Mouse (Mus musculus) heart, postnatal 0 days (tissue): ENCODE data around the gene Jph4.

Source experiments
- CTCF ChIP-seq: IDR thresholded peaks from 2 replicates; pipeline ENCODE4 v1.5.1; 2016; ENCODE audit warnings: antibody characterized with exemption, control low read depth, low read depth
- EP300 ChIP-seq: IDR thresholded peaks from 2 replicates; pipeline ENCODE4 v1.6.1; 2016; ENCODE audit warnings: antibody characterized with exemption, low read depth

DNA sequence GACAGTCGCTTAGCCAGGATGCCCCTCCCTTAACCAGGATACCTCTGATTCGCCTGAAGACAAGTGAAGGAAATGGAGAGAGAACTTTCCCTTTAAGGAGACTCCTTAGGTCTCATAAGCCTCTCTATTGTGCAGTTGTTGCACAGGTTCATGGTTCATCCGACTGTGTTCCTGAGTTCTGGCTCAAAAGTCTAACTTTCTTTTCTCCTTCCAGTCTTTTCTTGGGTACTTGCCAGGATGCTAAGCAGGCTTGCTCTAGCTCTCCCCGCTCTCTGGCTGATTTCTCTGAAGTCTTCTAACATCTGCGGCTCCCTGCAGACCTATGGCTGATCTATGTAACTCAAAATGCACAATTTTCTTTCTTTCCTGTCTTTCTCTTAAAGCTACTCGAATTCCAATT, 33.3 kb downstream of the Jph4 start:
- TF ChIP-seq CTCF (no peak), EP300 (no peak)
